Mouse (Mus musculus) CD4-positive, CD25-positive, alpha-beta regulatory T cell, adult 4 months (primary cell): ENCODE data around the gene Epor. TPM values are rescaled to one million over a fixed set of nuclear protein-coding genes. Genes with fewer than 3 reads are reported as not detected.

Source experiments
- ATAC-seq: one replicate; pipeline ENCODE4 v1.8.0; 2017
- polyA plus RNA-seq, 2 experiments: library from polyadenylated mRNA; unstranded; fragments of 100-300 nt; shearing (Covaris generic); gene quantifications; one replicate each; pipeline ENCODE4 v1.2.1; 2017

Gene Epor
- polyA plus RNA-seq, 2 experiments from 2014 or later = not detected

DNA sequence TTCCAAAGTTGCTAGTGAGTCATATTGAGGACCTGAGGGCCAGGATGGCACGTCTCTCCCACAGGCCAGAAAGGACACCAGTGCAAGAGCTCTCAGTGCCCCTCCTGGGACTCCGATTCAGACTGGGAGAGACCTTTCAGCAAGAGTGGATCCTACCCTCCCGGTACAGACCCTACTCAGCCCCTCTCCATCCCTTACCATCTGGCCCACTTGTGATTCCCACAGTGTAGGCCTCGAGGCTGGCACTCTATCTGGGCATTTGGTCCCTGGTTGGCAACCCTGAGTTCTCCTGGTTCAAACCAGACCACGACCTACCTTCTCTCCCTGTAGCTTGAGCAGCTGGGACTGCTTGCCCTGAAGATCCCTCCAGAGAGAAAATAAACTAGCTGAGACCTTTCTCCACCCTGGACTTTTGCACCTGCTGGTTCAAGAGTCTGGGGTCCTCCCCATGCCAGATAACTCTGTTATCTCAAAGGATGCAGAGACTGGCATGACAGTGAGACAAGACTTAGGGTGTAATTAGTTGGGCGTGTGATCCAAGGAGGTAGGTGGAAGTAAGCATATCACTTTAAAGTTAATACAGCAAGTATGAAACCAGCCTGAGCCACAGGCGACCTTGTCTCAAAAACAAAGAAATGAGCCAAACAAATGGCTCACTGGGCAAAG lies 27.7 kb downstream of the Epor start:
- ATAC-seq = no peak

DNA sequence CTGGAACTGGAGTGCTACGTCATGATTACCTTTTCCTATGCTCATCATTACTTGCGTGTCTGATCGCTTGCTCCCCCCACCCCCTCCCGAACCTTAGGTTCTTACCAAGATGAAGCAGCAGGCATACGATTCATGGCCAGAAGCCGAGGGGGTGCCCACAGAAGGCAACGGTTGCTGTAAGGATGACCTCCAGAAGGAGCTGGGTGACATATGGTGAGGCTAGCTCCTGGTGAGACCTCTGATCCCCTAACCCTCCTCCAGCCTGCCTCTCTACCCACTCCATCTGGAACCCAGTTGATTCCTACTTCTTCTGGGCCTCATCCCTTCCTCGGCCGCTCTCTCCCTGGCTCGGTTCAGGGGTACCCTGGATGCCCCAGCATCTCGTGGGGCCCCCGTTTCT lies 29.3 kb downstream of the Epor start:
- ATAC-seq = no peak

DNA sequence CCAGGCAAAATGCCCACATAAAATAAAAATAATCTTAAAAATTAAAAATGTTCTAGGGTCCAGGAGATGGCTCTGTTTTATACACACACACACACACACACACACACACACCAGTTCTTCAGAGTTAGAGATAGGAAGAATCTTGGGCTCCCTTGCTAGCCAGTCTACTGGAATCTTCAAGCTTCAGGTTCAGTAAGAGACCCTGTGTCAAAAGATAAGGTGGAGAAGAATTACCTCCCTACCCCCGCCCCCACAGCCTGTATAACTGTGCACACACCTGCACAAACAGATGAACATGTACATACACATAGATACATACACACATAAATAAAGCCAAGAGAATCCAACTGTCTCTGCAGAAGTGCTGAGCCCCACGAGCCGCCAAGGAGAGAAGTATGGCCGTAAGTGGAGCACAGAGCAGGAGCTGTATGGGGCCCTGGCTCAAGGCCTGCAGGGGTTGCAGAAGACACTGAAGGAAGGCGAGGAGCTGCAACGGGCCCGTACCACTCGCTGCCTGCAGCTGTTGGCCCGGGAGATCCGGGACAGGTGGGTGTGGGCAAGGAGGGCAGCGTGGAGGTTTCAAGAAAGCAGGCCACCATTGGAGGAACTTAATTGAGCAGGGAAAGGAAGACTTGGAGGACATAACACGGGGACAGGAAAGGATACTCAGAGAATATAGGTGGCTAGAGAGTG lies 30.7 kb downstream of the Epor start:
- no peak for ATAC-seq

DNA sequence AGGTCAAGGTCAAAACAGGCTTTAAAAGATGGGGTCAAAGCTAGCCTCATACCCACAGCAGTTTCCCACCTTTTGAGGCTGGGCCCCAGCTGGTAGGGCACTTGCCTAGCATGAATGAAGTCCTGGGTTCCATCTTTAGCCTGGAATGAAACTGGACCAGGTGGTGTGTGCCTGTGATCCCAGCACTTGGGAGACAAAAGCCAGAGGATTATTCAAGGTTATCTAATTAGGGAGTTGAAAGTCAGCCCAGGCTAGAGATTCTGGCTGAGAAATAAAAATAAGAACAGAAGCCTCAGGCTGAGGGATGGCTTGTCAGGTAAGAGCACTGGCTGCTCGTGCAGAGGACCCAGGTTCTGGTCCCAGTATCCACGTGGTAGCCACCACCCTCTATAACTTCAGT lies 31.3 kb downstream of the Epor start:
- ATAC-seq = no peak

DNA sequence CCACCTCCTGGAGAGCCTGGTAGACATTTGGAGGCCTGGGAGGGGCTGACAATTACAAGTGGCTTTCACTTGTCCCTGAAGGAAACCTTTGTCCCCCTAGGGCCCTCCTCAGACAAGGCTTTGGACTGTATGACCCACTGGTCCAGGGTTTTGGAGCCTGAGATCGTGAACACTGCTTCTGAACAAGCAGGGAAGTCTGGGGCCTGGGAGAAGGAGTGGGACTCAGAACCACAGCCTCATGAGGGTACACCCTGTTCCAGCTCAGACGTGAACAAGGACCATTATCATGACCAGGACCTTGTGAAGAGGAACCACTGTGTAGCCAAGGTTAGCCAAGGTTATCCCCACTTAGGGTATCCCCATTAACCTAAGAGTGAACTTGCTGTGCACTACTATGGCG lies 34.1 kb downstream of the Epor start:
- ATAC-seq = no peak

DNA sequence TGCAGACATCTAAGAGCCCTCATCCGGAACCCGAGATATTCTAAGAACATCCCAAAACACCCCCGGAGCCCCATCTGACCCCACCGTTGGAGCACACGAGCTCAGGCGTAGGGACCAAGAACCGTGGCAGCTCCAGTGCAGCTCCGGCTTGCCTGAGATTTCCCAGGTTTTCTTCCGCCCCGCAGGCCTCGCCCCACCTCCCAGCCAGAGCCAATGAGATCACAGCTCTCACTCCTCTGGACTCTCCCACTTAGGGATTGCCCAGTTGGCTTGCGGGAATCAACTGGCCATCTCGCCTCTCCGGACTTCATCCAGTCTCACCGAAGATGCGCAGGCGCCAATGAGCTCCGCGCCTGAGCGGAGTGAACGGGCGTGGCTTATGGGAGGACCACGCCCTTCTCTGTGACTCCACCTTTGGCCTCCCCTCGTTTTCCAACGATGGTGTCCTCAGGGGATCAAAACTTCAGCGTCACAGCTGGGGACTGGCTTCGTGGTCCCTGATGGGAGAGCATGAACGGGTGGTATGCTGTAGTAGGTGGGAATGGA lies 36.0 kb downstream of the Epor start, which contains the start of the genes Ccdc159 and Tmem205:
Ccdc159 (plus strand) TSS at position 264 of the 546 bp plus-strand sequence.
Tmem205 (minus strand) TSS at position 349 of the 546 bp plus-strand sequence.
- peak; percentile 67 for ATAC-seq

DNA sequence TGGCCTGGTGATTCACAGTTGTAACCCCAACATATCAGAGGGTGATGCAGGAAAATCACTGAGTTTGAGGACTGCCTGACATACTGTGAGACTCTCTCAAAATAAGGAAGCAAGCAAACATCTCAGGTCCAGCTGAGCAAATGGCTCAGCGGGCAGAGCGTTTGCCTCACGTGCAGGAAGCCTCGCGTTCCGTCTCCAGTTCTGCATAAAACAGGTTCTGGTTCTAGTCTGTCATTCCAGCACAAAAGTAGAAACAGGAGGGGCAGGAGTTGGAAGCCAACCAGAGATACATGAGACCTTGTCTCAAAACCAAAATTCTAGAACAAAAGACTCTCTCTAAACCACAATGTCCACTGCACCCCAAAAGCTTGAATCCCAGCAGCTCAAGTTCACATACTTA lies 36.5 kb downstream of the Epor start:
- no peak for ATAC-seq

DNA sequence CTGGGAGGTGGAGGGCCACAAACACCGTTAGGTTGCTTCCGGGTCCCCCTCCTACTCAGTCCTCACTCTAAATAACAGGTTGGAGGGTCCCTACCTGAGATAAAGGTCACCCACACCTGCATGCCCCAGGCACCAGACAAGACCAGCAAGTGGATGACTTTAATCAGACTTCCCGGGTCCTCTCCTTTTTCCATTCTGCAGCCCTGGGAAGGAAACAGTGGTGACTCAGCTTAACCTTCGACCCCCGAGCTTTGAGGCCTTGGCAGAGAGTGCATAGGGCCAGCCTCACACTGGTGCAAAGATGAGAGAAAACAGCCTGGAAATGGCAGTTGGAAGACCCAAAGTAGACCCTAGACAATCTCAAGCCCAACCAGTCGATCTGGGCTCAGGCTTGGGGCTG lies 37.2 kb downstream of the Epor start:
- ATAC-seq = no peak

DNA sequence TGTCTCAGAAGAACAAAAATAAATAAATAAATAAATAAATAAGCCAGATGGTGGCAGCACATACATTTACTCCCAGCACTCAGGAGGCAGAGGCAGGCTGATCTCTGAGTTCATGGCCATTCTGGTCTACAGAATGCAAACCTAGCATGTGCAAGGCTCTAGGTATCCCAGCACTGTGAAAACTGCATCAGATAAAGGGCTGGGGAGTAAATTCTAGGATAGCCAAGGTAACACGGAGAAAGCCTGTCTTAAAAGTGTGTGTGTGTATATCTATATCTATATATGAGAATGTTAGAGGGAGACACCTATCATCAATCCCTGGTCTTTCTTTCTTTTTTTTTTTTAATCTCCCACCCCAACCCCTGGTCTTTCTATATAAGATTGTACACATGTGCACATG lies 37.8 kb downstream of the Epor start:
- ATAC-seq = no peak

DNA sequence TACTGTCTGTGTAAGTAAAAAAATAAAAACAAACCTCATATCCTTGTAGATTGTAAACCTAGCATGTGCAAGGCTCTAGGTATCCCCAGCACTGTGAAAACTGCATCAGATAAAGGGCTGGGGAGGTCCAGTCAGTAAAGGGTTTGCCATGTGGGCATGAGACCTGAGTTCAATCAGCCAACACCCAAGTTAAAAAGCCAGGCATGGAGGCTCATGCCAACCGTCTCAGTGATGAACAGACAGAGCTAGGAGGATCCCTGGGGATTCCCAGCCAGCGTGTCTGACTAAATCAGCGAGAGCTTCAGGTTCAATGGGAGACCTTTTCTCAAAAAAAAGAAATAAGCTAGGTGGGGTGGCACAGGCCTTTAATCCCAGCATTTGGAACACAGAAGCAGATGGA lies 38.3 kb downstream of the Epor start:
- no peak for ATAC-seq

DNA sequence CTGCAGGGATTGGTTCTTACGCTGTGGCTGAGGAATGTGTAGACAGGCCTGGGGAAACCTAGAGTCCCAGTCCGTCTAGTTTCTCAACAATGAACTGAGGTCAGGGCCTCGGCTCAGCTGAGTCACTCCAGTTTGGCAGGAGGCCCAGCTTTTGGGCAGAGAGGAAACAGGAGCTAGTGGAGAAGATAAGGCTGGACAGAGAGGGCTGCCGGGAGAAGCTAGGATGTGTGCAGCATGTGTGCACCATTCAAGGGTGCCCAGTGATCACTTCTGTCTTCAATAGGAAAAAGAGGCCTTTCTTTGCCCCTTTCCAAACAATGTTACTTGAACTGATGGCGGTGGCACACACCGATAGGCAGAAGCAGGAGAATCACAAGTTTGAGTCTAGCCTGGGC lies 39.2 kb downstream of the Epor start:
- ATAC-seq = no peak

DNA sequence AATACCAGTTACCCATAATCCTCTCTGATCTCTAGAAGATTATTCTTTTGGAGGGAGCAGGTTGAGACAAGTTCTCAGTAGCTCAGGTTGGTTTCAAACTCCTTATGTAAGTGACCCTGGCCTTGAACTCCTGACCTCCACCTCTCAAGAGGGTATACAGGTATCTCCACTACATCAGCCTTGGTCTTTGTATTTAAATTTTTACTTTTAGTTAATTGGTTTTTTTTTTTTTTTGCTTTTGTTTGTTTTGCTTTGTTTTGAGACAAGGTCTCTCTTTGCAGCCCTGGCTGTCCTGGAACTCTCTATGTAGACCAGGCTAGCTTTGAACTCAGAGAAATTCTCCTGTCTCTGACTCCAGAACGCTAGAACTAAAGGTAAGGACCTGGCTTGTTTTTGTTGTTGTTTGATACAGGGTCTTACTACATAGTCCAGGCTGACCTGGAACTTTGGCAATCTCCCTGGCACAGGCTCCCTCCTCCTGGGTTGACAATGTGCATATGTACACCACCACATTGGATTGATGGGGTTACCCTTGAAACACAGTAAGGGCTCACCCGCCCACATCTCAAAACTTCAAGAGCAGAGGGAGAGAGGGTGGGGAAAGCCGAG lies 39.7 kb downstream of the Epor start:
- no peak for ATAC-seq

DNA sequence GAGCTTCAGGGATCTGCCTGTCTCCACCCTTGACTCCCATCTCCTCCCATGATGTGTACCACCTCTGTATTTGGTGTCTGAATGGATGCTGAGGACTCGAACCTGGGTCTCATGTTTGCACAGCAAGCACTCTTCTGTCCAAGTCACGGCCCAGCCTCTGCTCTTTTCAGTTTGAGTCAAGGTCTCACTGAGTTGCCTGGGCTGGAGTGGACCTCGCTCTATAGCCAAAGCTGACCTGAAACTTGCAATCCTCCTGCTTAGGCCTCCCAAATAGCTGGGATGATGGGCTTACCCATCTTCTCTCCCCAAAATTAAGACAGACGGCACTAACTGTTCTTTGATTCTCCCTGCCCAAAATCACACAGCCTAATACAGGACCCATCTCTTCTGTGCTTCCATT lies 40.3 kb downstream of the Epor start:
- no peak for ATAC-seq

DNA sequence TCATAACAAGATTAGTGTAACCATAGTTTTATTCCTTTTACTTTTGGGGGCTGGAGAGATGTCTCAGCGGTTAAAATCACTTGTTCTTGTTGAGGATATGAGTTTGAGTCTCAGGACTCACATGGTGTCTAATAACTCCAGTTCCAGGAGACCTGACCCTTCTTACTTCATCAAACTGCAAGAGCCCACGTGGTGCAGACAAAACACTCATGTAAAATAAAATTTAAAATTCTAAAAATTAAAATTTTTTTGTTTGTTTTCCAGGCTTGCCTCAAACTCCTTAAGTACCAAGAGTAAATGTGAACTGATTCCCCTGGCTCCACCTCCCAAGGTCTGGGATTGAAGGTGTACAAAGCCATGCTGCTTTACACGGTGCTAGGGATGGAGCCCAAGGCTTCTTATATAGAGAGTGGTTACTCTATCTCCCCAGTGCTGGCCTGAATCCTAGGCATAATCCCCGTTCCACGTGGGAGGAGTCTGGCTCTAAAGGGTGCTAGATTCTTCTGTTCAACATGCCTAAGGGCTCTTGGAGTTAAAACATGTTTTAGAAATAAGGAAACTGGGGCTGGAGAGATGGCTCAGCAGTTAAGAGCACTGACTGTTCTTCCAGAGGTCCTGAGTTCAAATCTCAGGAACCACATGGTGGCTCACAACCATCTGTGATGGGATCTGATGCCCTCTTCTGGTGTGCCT lies 44.5 kb downstream of the Epor start:
- no peak for ATAC-seq

DNA sequence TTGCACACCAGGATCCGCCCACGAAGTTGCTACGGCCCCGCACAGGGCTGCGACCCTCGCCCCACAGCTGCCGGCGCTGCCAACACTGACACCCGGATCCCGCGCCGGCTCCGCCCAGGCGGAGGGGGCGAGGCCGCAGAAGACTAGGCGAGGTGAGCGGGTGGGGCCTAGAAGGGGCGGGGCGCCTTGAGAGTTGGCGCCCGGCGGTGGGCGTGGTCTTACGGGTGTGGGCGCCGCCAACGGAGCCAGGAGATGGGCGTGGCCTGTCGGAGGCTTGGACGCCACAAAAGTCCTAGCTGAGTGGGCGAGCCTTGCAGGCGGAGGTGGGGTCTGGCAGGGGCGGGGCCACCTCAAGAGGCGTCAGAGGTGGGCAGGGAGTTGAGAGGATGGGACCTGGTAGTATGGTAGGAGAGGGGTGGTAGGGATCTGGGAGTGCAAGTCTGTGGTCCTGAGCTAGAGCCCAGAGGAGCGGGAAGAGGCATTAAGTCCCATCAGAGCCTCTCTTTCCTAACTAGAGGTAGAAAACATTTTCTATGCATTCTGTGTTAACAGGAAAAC lies 45.2 kb downstream of the Epor start, which contains the start of gene Rab3d:
Rab3d (minus strand) TSS at position 158 of the 558 bp plus-strand sequence.
- peak; percentile 94 for ATAC-seq

DNA sequence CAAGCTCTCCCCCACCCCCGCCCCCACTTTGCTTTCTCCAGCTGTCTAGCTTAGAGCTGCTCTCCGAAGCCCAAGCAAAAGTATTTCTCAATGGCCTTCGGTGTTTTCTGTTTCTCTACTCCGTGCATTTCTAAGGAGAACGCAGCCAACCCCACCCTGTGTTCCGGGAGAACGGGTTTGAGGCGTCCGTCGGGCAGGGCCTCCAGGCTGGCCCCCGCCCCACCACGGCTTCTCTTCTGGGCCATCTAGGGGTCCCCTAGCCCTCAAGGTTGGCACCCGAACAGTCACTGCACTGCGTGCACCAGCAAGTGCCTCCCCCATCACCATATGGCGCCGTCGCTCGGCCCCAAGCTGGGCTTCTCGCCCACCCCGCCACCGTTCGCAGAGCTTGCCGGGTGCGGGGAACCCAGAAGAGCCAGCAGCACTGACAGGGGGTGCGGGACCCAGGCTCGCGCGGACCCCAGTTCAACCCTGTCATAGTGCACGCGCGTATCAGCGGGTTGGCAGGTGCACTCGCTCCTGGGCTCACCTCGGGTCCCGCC lies 45.7 kb downstream of the Epor start:
- ATAC-seq = no peak

DNA sequence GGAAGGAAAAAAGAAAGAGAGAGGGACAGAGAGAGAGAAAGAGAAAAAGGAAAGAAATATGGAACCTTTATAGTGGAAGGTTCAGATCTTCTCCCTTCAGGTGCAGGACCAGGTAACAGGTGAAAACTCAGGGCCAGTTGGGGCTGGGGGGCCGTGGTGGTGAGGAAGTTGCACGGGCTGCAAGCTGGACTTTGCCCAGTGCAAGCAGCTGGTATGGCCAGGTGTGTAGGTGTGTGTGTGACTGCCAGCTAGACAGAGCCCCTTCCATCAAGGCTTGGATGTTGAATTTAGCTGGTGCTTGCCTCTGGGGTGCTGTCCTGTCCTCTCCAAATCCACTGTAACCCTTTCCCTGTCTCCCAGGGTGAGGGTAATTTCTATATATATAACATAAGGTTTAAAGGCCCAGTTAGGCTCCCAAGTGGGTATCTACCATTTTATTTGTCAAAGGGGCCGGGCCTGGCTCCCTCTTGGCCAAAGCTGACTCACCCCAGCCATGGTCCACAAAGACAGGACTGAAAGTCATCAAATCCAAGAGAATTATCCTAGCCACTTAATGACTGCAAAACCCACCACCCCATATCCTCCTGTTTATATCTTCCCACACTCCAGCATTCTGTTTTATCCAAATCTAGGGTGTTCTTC lies 46.3 kb downstream of the Epor start:
- no peak for ATAC-seq

DNA sequence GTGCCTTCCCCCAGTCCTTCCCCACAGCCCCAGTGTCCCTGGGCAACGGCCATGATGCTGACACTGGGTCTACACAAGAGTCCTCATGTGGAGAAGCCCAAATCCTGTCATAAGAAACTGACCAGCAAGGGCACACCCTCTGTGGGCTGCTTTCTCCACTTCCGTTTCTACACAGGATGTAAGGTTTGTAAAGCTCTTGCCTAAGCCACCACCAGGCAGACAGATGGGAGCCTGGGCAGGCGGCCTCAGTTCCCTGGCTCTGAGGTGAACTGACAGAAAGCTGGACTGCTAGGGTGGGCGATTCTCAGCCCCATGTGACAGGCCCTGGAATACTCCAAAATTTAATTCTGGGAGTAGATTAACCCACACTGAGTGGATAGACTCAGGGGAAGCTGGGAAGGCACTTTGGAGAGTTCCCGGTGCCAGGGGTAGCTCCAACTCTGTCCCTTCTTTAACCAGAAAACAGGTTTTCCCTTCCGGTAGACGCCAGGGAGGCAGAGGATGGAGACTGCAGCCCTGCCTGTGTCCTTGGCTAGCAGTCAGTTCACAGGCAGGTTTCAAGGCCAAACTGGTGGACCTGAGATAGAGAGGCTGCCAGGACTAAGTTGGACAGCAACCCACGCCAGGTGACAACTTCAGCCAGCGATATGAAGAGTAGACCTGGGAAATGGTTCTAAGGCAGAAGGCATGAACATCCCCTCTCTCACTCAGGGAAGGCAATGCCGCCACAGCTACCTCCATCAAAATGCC lies 53.7 kb downstream of the Epor start:
- no peak for ATAC-seq
